In the genomic region with DNA sequence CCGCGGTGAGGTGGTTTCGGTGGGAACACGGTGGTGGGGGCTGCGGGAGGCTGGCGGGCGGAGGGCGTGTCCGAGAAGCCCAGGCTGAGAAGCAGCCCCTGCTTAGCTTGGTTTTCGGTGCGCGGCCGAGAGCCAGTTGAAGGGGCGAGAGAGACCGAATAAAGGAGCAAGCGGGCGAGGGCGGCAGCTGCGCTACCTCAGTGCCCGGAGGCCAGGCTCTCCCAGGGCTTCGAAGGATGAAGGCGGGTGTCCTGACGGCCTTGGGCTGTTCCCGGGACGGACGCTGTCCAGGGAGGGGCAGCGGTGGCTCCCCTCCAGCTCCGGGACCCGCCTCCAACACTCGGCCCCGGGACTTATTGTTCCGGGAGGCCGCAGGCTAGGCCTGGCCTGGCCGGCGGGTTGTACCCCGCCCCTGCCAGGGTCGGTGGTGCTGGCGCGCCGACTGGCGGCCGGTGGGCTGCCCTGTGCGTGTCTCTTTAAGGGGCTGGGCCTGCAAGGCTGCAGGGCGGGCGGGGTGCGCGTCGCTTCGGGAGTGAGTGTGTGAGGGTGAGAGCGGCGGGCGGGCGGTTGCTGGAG, we compare ENCODE assay signal across 8 mouse cellular contexts. TPM values are rescaled to one million over a fixed set of nuclear protein-coding genes. Genes with fewer than 3 reads are reported as not detected.
DNase-seq lines count a peak whose midpoint lies in the region; ATAC-seq and TF ChIP-seq lines count a peak whose summit lies in the region.

No protein-coding gene starts in this region.

- peak overlapping the region; percentile 100 for H3K27ac ChIP-seq in embryonic facial prominence, embryonic 13.5 days
- H3K27ac ChIP-seq in heart, adult 2 months: peak overlapping the region; percentile 94
- peak overlapping the region; percentile 100 for H3K27ac ChIP-seq in limb, embryonic 13.5 days
- peak overlapping the region; percentile 99 for H3K27ac ChIP-seq in midbrain, embryonic 16.5 days (ENCODE audit: low read length)

- no peaks in the 10 kb centered on the region for H3K36me3 ChIP-seq in embryonic facial prominence, embryonic 13.5 days
- H3K36me3 ChIP-seq in heart, adult 2 months (ENCODE audit: control insufficient read depth, insufficient read depth, low read length): peaks cover 31% of the 10 kb centered on the region
- H3K36me3 ChIP-seq in limb, embryonic 13.5 days: no peaks in the 10 kb centered on the region; the same call in 1 of the 2 replicates
- no peaks in the 10 kb centered on the region for H3K36me3 ChIP-seq in midbrain, embryonic 16.5 days (ENCODE audit: control insufficient read depth, insufficient read depth, low read length)

- intact Hi-C loops in heart, adult 2 months (cut with DNase I): loop anchor here (1.0 to 2.0 kb wide), 2 partner anchors 55 to 121 kb away; no protein-coding TSS in a partner anchor

- peak overlapping the region; percentile 98 for H3K4me3 ChIP-seq in embryonic facial prominence, embryonic 13.5 days
- H3K4me3 ChIP-seq in heart, adult 2 months: peak overlapping the region; percentile 97
- peak overlapping the region; percentile 97 for H3K4me3 ChIP-seq in limb, embryonic 13.5 days
- peak overlapping the region; percentile 81 for H3K4me3 ChIP-seq in midbrain, embryonic 16.5 days (ENCODE audit: low read depth, low read length)

- peaks cover 25% of the 10 kb centered on the region for H3K4me1 ChIP-seq in embryonic facial prominence, embryonic 13.5 days
- H3K4me1 ChIP-seq in heart, adult 2 months (ENCODE audit: control insufficient read depth, insufficient read depth, low read length): peaks cover 11% of the 10 kb centered on the region
- peaks cover 33% of the 10 kb centered on the region for H3K4me1 ChIP-seq in limb, embryonic 13.5 days
- H3K4me1 ChIP-seq in midbrain, embryonic 16.5 days (ENCODE audit: control insufficient read depth, insufficient read depth, low read length): peaks cover 35% of the 10 kb centered on the region

- DNase-seq in 3134 (ENCODE audit: extremely low read depth, insufficient read length, low spot score): peak; percentile 99
- peak; percentile 97 to 98 for DNase-seq in adrenal gland, postnatal 36 days
- DNase-seq in heart, adult 2 months: peak; percentile 94 to 98
- peak; percentile 94 to 96 for DNase-seq in kidney, adult 8-10 months
- peak; percentile 91 to 95 for DNase-seq in spleen, postnatal 10 days (ENCODE audit: low spot score in 2 of 2)

- no peak for TF ChIP-seq EP300 in heart, adult 2 months (IDR thresholded peaks at IDR 0.05; ENCODE audit: insufficient read depth, low read depth, low read length)

- peak overlapping the region; percentile 100 for H3K9ac ChIP-seq in embryonic facial prominence, embryonic 13.5 days
- peak overlapping the region; percentile 99 for H3K9ac ChIP-seq in heart, adult 2 months (ENCODE audit: low read depth, low read length)
- H3K9ac ChIP-seq in limb, embryonic 13.5 days: peak overlapping the region; percentile 100
- H3K9ac ChIP-seq in midbrain, embryonic 16.5 days (ENCODE audit: low read depth, low read length): peak overlapping the region; percentile 92

- H3K4me2 ChIP-seq in embryonic facial prominence, embryonic 13.5 days: peak overlapping the region; percentile 72
- peak overlapping the region; percentile 61 for H3K4me2 ChIP-seq in limb, embryonic 13.5 days (replicated peaks)
- peak overlapping the region; percentile 60 for H3K4me2 ChIP-seq in midbrain, embryonic 16.5 days (ENCODE audit: low read length)

- H3K9me3 ChIP-seq in embryonic facial prominence, embryonic 13.5 days: no peaks in the 10 kb centered on the region
- H3K9me3 ChIP-seq in limb, embryonic 13.5 days: no peaks in the 10 kb centered on the region
- no peaks in the 10 kb centered on the region for H3K9me3 ChIP-seq in midbrain, embryonic 16.5 days (replicated peaks; ENCODE audit: control insufficient read depth, low read length, poor library complexity, severe bottlenecking)

- TF ChIP-seq POLR2A in heart, adult 2 months (IDR thresholded peaks at IDR 0.05; ENCODE audit: insufficient read depth, low read depth, low read length): peak; percentile 67

- TF ChIP-seq CTCF in heart, adult 2 months (IDR thresholded peaks at IDR 0.05): peak; percentile 78

- WGBS in embryonic facial prominence, embryonic 13.5 days: under 1% methylated on average over 49 of the region's 53 CpGs
- WGBS in heart, adult 2 months: under 1% methylated on average over 51 of the region's 53 CpGs
- WGBS in limb, embryonic 13.5 days: under 1% methylated on average over 45 of the region's 53 CpGs
- WGBS in midbrain, embryonic 16.5 days: under 1% methylated on average over 31 of the region's 53 CpGs

- peak; percentile 100 for ATAC-seq in embryonic facial prominence, embryonic 13.5 days (ENCODE audit: insufficient number of reproducible peaks, insufficient read depth, low FRiP score, low TSS enrichment, low read depth)
- ATAC-seq in limb, embryonic 13.5 days (ENCODE audit: low FRiP score, low read depth): peak; percentile 98
- peak; percentile 99 for ATAC-seq in midbrain, embryonic 16.5 days

- H3K27me3 ChIP-seq in embryonic facial prominence, embryonic 13.5 days: no peaks in the 10 kb centered on the region
- no peaks in the 10 kb centered on the region for H3K27me3 ChIP-seq in heart, adult 2 months (ENCODE audit: control insufficient read depth, insufficient read depth, low read length)
- no peaks in the 10 kb centered on the region for H3K27me3 ChIP-seq in limb, embryonic 13.5 days
- no peaks in the 10 kb centered on the region for H3K27me3 ChIP-seq in midbrain, embryonic 16.5 days (ENCODE audit: control insufficient read depth, insufficient read depth, low read depth, low read length)

- H3K79me2 ChIP-seq in heart, adult 2 months (replicated peaks; ENCODE audit: control insufficient read depth, insufficient read depth, low read length): peaks cover 7% of the 10 kb centered on the region; the same call in 1 of the 2 replicates

RNA-seq across cellular contexts. Expression of a gene that starts 0.4 kb away (rescaled TPM):
- 10 to 100 TPM; 66.1 to 71.4 TPM for total RNA-seq in adrenal gland, postnatal 36 days (2021)
- polyA plus RNA-seq in embryonic facial prominence, embryonic 13.5 days (2015; fragmentation: Nextera tagmentation; extraction: Ambion mirVana): 42.2 and 54.9 TPM in 2 replicates
- total RNA-seq in heart, adult 2 months (2021): 10 to 100 TPM; 36.4 to 37.7 TPM
- 22.4 and 34.1 TPM in 2 replicates for polyA plus RNA-seq in heart, adult 2 months (2012; rRNA removed)
- polyA plus RNA-seq in limb, embryonic 13.5 days (2015; fragmentation: Nextera tagmentation; extraction: Ambion mirVana): 43.3 and 45.0 TPM in 2 replicates
- polyA plus RNA-seq in midbrain, embryonic 16.5 days (2015; fragmentation: Nextera tagmentation; extraction: Ambion mirVana): 32.6 and 39.6 TPM in 2 replicates

RNA-seq across cellular contexts. Expression of a gene that starts 55.2 kb away (rescaled TPM):
- 1 to 10 TPM in 1 of 2 experiments, under 1 TPM in 1; 0.69 to 1.0 TPM for total RNA-seq in adrenal gland, postnatal 36 days (2021)
- 0.86 and 1.4 TPM in 2 replicates for polyA plus RNA-seq in embryonic facial prominence, embryonic 13.5 days (2015; fragmentation: Nextera tagmentation; extraction: Ambion mirVana)
- total RNA-seq in heart, adult 2 months (2021): under 1 TPM; 0.10 to 0.43 TPM
- polyA plus RNA-seq in heart, adult 2 months (2012; rRNA removed): 0.39 and 0.41 TPM in 2 replicates
- polyA plus RNA-seq in limb, embryonic 13.5 days (2015; fragmentation: Nextera tagmentation; extraction: Ambion mirVana): 1.1 TPM in 2 replicates
- 4.7 and 5.4 TPM in 2 replicates for polyA plus RNA-seq in midbrain, embryonic 16.5 days (2015; fragmentation: Nextera tagmentation; extraction: Ambion mirVana)

RNA-seq across cellular contexts. Expression of a gene that starts 55.5 kb away (rescaled TPM):
- 10 to 100 TPM in 1 of 2 experiments, 1 to 10 TPM in 1; 9.9 to 13.0 TPM for total RNA-seq in adrenal gland, postnatal 36 days (2021)
- 9.3 and 9.8 TPM in 2 replicates for polyA plus RNA-seq in embryonic facial prominence, embryonic 13.5 days (2015; fragmentation: Nextera tagmentation; extraction: Ambion mirVana)
- total RNA-seq in heart, adult 2 months (2021): 10 to 100 TPM; 11.4 to 12.0 TPM
- polyA plus RNA-seq in heart, adult 2 months (2012; rRNA removed): 13.0 and 18.2 TPM in 2 replicates
- polyA plus RNA-seq in limb, embryonic 13.5 days (2015; fragmentation: Nextera tagmentation; extraction: Ambion mirVana): 9.3 and 9.9 TPM in 2 replicates
- 29.1 and 32.2 TPM in 2 replicates for polyA plus RNA-seq in midbrain, embryonic 16.5 days (2015; fragmentation: Nextera tagmentation; extraction: Ambion mirVana)

Comparison
In these comparisons a context has a peak if more than half of its experiments do, and no peak if none do; other contexts are left out.
1. Peak in every context shown above with its lines: DNase-seq, ATAC-seq, H3K4me3 ChIP-seq and H3K27ac ChIP-seq.